Mouse (Mus musculus) G1E-ER4 (cell line): ENCODE measurements around the gene Cit. TPM values are rescaled to one million over a fixed set of nuclear protein-coding genes. Genes with fewer than 3 reads are reported as not detected.
A peak's percentile ranks its signal among the peaks of the same experiment; 100 is the strongest.

Experiments used
- GATA1 ChIP-seq: IDR thresholded peaks from one replicate; pipeline ENCODE4 v1.8.0; 2012; ENCODE audit warnings: low read length, inconsistent platforms
- polyA plus RNA-seq: library from polyadenylated mRNA; stranded (reverse); fragments of >175 nt; gene quantifications from 2 replicates; pipeline ENCODE4 v1.2.3, GENCODE M21; 2012

The Cit gene
- polyA plus RNA-seq, 1 experiment = 40.0 TPM

DNA sequence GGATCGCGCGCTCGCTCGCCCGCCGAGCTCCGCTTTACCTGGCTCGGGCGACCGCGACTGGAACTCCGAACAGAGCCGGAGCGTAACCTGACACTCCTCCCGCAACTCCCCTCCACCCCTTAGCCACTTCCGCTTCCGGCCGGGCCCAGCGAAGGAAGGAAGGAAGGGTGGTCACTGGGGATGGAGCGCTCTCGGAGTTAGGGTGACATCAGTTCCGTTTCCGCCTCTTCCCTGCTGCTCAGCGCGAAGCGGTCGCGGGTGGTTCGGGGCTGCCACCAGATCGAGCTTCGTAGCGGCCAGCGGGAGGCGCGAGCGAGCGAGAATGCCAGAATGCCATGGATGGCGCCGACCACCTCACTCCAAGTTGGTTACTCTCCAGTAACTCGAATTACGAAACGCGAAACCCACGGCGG, 179.3 kb downstream of the Cit start, which contains the start of gene Prkab1:
Prkab1 (minus strand) TSS at position 182 of the 413 bp plus-strand sequence.
- no peak for TF ChIP-seq GATA1

DNA sequence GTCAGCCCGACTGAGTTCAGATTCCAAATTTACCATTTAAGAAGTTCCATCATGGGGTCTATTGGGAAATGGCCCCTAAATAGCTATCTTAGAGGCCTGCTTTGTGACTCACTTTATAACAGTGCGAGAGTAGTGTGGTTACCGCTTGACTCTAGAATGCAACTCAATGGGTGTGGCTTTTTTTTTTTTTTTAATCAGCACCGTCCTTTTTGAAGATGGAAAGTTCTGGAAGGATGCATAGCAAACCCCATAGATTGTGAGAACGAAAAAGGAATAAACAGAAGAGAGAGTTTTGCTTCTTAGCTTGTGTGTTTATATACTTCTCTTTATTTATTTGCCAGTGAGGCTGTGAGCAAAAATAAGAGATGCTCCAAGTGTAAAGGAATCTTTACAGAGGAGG, 181.0 kb downstream of the Cit start:
- TF ChIP-seq GATA1 = no peak

DNA sequence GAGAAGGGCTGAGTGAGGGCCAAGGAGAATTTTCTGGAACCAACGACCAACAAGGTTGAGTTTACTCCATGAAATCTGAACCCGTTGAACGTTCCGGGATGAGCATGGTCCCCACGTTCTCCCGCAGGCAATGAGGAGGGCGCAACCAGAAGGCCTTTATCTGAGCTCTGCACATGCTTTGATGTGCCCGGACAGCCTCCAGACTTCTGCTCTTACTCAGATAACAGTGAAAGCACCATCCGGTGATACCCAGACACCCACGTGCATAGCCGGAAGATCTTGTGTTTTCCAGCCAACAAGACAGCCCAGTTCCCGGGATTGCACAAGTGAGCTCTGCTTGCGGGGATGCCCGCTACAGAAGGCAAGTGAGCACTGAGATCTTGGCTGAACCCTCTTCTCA, 181.5 kb downstream of the Cit start:
- peak; percentile 91 for TF ChIP-seq GATA1

DNA sequence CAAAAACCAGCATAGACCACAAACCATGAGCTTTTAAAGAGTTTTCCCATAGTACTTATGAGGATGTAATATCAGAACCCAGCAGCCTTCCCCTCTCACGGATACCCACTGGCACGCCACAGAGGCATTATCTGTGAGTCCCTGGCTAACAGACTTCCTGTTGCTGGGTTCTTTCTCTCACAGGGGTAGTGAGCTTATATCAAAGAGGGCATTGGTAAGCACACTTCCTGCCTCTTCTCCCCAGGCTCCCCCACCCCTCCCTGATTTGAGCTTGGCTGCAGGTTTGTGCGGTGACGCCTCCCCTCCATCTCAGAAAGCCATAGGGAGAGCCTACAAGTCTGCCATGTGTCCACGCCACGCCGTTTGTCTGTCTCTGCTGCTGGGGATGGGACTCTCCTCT, 184.0 kb downstream of the Cit start:
- TF ChIP-seq GATA1 = peak; percentile 64

DNA sequence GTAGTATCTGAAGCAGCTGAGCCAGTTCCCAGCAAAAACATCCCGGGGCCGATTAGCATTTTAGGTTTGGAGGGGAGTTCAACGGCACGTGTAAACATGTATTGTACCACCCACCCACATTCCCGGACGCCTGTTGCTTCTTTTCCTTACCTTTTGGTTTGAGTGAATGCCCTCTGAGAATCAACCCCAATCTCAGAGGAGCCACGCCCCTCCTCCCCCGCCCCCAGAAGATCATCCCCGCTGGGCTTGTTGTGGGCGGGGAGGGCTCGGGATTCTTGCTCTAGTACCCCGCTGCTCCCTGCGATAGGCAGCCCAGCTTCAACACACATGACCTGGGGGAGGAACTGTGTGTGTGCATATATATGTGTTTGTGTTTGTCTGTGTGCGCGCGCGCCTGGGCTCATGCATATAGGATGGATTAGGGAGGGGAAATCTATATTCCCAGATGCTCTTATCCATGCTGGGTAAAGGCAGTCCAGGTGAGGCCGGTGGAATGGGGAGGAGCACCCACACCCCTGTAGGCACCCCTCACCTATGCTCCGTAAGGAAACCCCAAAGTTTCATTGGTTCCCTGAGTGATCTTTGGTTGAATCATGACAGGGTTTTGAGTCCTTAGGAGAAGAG, 185.6 kb downstream of the Cit start:
- no peak for TF ChIP-seq GATA1

DNA sequence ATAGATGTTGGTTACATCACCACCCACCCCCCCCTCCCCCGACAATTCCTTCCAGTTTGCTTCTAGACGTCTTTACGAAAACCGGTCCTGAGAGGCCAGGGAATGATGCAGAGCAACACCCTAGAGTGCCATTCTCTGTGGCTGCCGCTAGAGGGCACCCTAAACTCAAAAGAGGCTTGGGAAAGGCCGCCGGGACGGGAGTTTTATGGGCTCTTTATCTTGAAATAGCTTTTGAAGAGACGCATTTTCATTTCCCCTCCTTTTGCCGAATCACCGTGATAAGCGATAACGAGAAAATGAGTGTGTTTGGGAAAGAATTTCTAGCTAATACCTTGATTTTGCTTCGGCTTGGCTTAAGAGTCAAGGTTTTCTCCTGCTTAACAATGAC, 186.1 kb downstream of the Cit start:
- TF ChIP-seq GATA1 = peak; percentile 65

DNA sequence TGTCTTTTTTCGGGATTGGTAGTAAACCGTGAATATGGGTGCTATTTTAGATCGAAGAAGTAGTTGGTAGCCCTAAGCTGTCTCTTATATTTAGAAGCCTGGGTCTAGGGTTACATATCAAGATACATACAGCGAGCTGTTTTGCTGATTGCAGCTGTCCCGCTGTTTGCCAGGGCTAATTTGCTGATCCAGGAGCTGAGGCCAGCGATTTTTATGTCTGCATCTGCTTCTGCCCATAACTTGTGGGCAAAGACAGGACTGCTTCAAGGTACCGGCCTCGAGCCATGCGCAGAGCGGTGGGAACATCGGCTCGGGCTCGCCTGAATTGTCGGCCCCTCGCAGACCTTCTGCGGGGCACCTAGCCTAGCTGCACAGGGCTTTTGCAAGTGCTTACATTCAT, 191.4 kb downstream of the Cit start:
- TF ChIP-seq GATA1 = no peak

DNA sequence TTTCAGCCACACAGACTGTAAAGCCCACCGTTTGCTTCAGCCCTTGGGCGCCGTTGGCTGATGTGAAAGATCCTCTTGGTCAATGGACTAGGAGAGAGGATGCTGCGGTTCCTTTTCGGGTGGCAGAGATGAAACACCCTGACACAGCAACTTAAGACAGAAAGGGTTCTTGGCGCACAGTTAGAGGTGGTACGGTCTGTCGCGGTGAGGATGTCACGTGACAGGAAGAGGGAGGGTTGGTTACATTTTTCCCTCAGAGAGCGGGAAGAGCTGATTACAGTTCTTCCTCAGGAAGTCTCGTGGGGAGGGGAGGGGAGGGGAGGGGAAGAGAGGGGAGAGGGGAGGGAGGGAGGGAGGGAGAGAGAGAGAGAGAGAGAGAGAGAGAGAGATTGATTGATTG, 192.7 kb downstream of the Cit start:
- TF ChIP-seq GATA1 = no peak

DNA sequence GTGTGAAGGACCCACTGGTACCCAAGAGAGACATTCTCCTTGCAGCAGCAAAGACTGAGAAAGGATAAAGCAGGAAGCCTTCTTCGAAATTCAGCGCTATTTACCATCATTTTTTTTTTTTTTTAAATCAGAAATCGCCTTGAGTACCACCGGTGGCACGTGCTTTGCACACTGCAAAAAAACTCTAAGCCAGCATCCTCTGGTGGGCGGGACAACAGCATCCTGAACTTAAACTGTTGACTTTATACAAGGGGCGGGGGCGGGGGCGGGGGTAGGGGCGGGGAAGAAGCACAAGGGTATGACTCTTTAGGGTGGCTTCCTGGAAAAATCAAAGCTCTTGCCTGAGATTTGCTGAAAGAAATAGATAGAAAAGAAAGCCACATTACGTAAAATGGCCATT, 194.6 kb downstream of the Cit start:
- no peak for TF ChIP-seq GATA1

DNA sequence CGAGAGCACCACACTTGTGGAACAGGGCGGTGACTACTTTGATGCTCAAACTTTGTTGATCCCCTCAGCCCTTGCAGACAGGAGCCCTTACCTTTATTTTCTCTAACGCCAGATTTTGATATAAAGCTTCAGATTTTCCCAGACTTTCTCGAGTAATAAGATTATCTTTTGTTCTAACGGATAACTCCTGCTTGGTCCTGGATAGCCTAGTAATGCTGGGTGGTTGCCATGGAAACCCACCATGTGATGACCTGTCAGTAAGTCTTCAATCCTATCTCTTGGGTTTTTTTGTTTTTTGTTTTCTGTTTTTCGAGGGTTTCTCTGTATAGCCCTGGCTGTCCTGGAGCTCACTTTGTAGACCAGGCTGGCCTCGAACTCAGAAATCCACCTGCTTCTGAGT, 197.2 kb downstream of the Cit start:
- no peak for TF ChIP-seq GATA1

DNA sequence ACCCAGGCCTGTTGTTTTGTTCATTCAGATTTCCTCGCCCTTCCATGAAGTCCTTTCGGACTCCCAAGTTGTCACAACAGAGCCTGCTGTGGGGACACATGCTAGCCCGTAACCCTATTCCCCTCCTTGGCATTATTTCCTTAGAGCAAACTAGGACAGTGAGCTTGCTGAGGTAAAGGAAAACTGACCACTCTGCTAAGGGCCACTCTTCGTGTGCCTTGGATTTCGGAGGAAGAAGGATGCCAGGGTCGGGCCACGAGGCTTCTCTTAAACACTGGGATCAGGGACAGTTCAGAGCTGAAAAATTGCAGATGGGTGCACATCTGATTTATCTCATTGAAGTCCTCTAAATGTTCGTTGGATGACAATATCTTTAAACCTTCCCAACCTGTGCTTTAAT, 200.5 kb downstream of the Cit start:
- TF ChIP-seq GATA1 = no peak

DNA sequence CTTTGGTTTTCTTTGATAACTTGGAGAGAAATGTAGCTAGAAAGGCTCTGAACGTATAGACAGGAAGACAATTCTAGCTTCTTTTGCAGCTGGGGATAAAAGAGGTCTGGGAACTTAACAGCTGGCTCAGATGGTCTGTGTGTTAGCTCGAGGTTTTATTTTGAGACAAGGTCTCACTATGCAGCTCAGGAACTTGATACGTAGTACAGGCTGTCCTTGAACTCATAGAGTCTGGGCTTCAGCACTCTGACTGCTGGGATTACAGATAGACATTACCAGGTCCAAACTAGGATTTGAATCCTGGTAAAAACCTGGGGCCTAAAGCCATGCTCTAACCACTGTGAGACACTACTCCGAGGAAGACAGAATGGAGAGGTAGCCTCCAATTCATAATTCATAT, 201.2 kb downstream of the Cit start:
- TF ChIP-seq GATA1 = no peak

DNA sequence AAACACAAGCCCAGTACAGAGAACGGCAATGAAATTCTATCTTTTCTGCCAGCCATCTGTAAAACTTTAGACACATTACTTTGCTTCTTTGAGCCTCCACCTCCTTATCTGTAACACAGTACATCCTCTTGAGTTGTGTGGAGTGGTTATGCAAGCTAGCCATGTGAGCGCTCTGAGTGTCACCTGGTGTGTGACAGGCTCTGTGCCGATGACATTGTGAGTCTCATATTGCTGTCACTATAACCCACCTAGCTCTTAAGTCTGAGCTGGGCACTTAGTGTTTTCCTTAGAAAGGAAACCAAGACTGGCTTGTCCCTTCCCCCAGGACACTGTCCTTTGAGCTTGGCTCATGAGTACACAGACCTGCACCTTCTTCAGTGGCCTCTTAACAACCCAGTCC, 203.2 kb downstream of the Cit start:
- no peak for TF ChIP-seq GATA1

DNA sequence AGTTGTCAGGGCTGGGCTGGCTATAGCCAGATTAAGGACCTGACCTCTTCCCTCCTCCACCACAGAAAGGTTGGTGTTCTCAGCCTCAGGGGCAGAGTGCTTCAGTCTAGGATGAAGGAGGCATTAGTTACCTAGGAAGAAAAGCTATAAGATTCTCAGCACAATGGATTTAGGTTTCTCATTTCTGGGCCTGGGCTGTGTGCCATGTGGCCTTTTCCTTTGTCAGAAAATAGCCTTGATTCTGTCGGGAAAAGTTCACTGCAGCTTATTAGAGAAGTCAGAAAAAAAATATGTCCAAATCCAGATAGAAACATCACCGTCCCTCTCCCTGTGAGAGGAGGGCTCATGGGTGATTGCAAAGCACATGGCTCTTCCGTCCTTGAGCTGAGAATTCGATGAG, 204.7 kb downstream of the Cit start:
- TF ChIP-seq GATA1 = no peak

DNA sequence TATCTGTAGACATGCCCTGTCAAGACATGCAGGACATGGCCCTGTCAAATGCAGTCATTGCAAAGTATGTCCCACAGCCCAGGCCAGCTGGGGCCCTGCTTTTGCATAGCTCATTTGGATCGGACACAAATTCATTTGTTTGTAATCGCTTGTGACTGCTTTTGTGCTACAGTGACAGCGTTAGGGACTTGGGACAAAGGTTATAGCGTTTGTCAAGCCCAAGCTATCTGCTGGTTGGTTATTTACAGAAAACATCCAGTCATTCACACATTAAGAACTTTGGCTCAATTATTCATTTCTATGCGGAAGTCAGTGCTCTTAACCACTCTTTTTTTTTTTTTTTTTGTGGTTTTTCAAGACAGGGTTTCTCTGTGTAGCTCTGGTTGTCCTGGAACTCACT, 207.1 kb downstream of the Cit start:
- no peak for TF ChIP-seq GATA1

DNA sequence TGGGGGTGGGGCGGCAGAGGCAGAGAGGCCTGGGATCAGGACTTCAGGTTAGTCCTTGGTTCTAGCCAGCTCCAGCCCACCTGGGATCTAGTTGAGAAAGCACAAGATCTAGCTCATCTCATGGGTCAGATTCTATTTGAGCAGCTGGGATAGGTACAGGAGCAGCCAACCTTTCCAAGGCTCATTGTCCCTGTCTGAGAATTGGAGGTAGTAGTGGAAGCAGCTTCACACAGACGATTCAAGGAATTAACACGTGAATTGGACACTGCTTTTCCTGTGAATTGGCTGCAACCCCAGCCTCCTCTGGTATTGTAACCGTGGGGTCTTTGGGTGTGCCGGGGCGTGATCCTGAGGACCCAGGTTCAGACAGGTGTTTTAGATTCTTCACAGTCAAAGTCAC, 207.7 kb downstream of the Cit start:
- TF ChIP-seq GATA1 = no peak

Other genes with a start within 250 kb of the Cit start
- 77.6 and 89.0 TPM in 2 replicates for gene Rab35, start 213.4 kb upstream of the Cit start, polyA plus RNA-seq
- gene Bicdl1, start 113.7 kb upstream of the Cit start, polyA plus RNA-seq = 6.0 and 7.3 TPM in 2 replicates
- 432 and 434 TPM in 2 replicates for gene Prkab1, start 179.2 kb downstream of the Cit start, polyA plus RNA-seq
- gene Tmem233, start 238.0 kb downstream of the Cit start, polyA plus RNA-seq = not detected in 2 replicates